ENCODE assay signal across 10 mouse cellular contexts in genomic region chrX:96162571-96162970, GRCm38 (mm10).
DNase-seq lines count a peak whose midpoint lies in the region; ATAC-seq and TF ChIP-seq lines count a peak whose summit lies in the region.
"Had no signal": no experiment of that assay in that cellular context is flagged by ENCODE, and none has a peak within 500 bp of the region (broad histone marks: within the 10 kb centered on the region; RNA-seq: fewer than 3 reads in every experiment).

No protein-coding gene starts in this region.

- H3K36me3 ChIP-seq in kidney, embryonic 15.5 days = peaks cover 33% of the 10 kb centered on the region
- H3K36me3 ChIP-seq in E14TG2a.4 (ENCODE audit: insufficient read depth, low read length) = peaks cover 56% of the 10 kb centered on the region

- H3K4me1 ChIP-seq in kidney, embryonic 15.5 days = no peaks in the 10 kb centered on the region
- no peaks in the 10 kb centered on the region for H3K4me1 ChIP-seq in E14TG2a.4 (replicated peaks; ENCODE audit: low read depth, low read length)
- H3K4me1 ChIP-seq: embryonic facial prominence, embryonic 13.5 days; limb, embryonic 15.5 days had no signal

- H3K9me3 ChIP-seq in kidney, embryonic 15.5 days (replicated peaks) = no peaks in the 10 kb centered on the region
- H3K9me3 ChIP-seq in E14TG2a.4 (ENCODE audit: low read length) = no peaks in the 10 kb centered on the region
- H3K9me3 ChIP-seq: embryonic facial prominence, embryonic 13.5 days; limb, embryonic 15.5 days had no signal

- no peak overlapping the region for H3K4me3 ChIP-seq in kidney, embryonic 15.5 days (replicated peaks)
- no peak overlapping the region for H3K4me3 ChIP-seq in E14TG2a.4 (replicated peaks; ENCODE audit: low read length)
- H3K4me3 ChIP-seq: embryonic facial prominence, embryonic 13.5 days; limb, embryonic 15.5 days had no signal

- TF ChIP-seq CTCF in E14TG2a.4 (conservative IDR thresholded peaks at IDR 0.05; ENCODE audit: low read length) = peak; percentile 14; the same call in 1 of the 2 replicates

- no peak overlapping the region for H3K27ac ChIP-seq in kidney, embryonic 15.5 days
- H3K27ac ChIP-seq: embryonic facial prominence, embryonic 13.5 days; limb, embryonic 15.5 days had no signal

- ATAC-seq in kidney, embryonic 15.5 days (replicated peaks; ENCODE audit: low FRiP score) = no peak

- no peak overlapping the region for H3K9ac ChIP-seq in kidney, embryonic 15.5 days
- H3K9ac ChIP-seq: embryonic facial prominence, embryonic 13.5 days; limb, embryonic 15.5 days had no signal

- peak; percentile 21 for DNase-seq in kidney, adult 18-20 months
- DNase-seq in adipocyte (ENCODE audit: low spot score) = peak; percentile 22
- DNase-seq in kidney, postnatal 4 days = peak; percentile 47 to 51
- no peak for DNase-seq in urinary bladder, postnatal 4 days (ENCODE audit: low spot score in 2 of 2)
- DNase-seq in ovary, postnatal 36 days (ENCODE audit: low spot score) = no peak
- DNase-seq in right cerebral cortex, postnatal 14 days = no peak

- 87% methylated on average over 2 of the region's 2 CpGs for WGBS in kidney, embryonic 15.5 days

- no peak overlapping the region for H3K4me2 ChIP-seq in kidney, embryonic 15.5 days
- H3K4me2 ChIP-seq: embryonic facial prominence, embryonic 13.5 days; limb, embryonic 15.5 days had no signal

- H3K27me3 ChIP-seq in kidney, embryonic 15.5 days = peaks cover 3% of the 10 kb centered on the region; the same call in 1 of the 2 replicates
- H3K27me3 ChIP-seq in E14TG2a.4 (ENCODE audit: insufficient read depth, low read length) = no peaks in the 10 kb centered on the region
- H3K27me3 ChIP-seq: limb, embryonic 15.5 days had no signal

Comparison
In these comparisons a context has a peak if more than half of its experiments do, and no peak if none do; other contexts are left out.
1. DNase-seq: peak in kidney, adult 18-20 months (single experiment), adipocyte (single experiment) and kidney, postnatal 4 days (2 of 2); none in urinary bladder, postnatal 4 days (0 of 2), ovary, postnatal 36 days (single experiment) and right cerebral cortex, postnatal 14 days (single experiment).